Mouse (Mus musculus) bone marrow macrophage, adult 2 months (primary cell): ENCODE data around the gene Nolc1.

ENCODE experiments used
- CTCF ChIP-seq: IDR thresholded peaks from 2 replicates; pipeline ENCODE4 v1.5.1; 2012; ENCODE audit warnings: low read depth, mild to moderate bottlenecking, low read length, moderate library complexity
- POLR2A ChIP-seq: IDR thresholded peaks from 2 replicates; pipeline ENCODE4 v1.6.1; 2012; ENCODE audit warnings: mild to moderate bottlenecking, low read depth, low read length, borderline replicate concordance

DNA sequence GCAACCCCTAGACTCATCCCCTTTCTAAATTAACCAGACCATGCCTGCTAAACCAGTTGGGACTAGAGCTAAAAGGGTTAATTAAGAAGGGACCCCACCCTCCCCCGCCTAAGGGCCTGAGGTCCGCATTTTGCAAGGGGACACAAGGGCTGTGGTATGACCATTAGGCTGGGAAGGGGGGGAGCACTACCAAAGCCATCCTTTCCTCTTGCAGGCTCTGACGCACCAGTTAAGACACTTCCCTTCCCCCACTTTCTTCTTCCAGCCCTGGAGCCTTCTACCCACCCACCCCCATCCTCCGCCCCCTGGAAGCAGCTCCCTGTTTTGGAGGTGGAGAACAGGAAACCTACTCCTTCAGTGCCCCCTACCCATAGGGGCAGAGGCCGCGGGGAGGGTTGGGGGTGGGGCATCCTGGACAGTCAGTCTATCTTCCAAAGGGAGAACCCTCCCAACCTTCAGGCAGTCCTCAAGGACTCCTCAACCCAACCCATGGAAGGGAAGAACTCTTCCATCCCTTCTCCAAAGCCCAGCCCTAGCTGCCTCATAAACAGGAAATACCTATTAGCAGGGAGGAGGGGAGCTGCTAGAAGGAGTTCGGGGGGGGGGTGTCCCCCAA is 29.9 kb upstream of the Nolc1 start:
- no peak for TF ChIP-seq CTCF
- no peak for TF ChIP-seq POLR2A
